Mouse (Mus musculus): Measurements from ENCODE around the gene Btnl6. TPM values are rescaled to one million over a fixed set of nuclear protein-coding genes. Genes with fewer than 3 reads are reported as not detected.
A peak's percentile ranks its signal among the peaks of the same experiment; 100 is the strongest.

Btnl6 gene
- polyA plus RNA-seq, 1 experiment: 0.53 TPM

DNA sequence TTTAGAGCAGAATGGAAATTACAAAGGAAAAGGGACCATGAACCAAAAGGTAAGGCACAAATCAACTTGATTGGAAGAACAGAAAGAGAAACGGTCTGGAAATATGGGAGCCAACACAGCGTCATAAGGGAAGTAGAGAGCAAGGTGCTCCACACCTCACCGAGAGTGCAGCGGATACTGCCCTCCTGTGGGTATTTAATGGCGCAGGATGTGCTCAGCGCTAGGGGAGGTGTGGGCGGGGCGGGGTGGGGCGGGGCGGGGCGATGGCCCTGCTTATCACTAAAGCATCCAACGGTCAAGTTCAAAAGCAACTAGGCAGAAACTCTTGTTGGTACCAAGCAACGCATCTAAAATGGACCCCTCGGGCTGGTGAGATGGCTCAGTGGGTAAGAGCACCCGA is 42.7 kb upstream of the Btnl6 start:
- Histone ChIP-seq H3K4me3 (ENCODE audit: control insufficient read depth, insufficient read depth, low read length) (no peak overlapping the region), H3K27ac (ENCODE audit: control insufficient read depth, insufficient read depth, low read length) (no peak overlapping the region), H3K36me3 (ENCODE audit: control insufficient read depth, insufficient read depth, low read length) (no peaks in the 10 kb centered on the region), H3K27me3 (ENCODE audit: control insufficient read depth, insufficient read depth, low read length) (no peaks in the 10 kb centered on the region), H3K4me1 (replicated peaks; ENCODE audit: control insufficient read depth, insufficient read depth, low read length) (peaks cover 5% of the 10 kb centered on the region)
- WGBS: 58% methylated on average over 15 of the region's 15 CpGs
- TF ChIP-seq CTCF (IDR thresholded peaks at IDR 0.05; ENCODE audit: borderline replicate concordance, control insufficient read depth, extremely low read depth, insufficient read depth, low read length, poor library complexity): no peak
- no peak for TF ChIP-seq POLR2A (IDR thresholded peaks at IDR 0.05; ENCODE audit: control insufficient read depth, extremely low read depth, insufficient read depth, low read length, poor library complexity)
- DNase-seq: no peak

DNA sequence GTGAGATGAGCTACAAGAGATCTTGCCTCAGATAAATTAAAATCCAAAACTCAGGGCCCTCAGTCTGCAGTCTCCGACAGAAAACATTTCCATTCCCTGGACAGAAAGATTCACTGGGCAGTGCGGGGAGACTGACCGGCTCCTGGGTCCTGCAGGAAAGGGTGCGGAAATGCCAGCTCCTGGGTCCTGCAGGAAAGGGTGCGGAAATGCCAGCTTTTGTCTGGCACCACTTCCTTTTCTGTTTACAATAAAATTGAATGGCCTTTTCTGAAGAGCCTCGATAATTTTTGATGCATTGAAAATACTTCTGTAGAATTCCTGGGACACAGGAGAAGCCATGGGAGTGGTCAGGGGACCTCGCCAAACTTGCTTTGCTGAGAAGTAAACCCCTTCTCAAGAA is 42.0 kb upstream of the Btnl6 start:
- no peak overlapping the region for H3K4me3 ChIP-seq (ENCODE audit: control insufficient read depth, insufficient read depth, low read length)
- no peaks in the 10 kb centered on the region for H3K36me3 ChIP-seq (ENCODE audit: control insufficient read depth, insufficient read depth, low read length)
- 90% methylated on average over 7 of the region's 7 CpGs for WGBS
- no peaks in the 10 kb centered on the region for H3K27me3 ChIP-seq (ENCODE audit: control insufficient read depth, insufficient read depth, low read length)
- DNase-seq: no peak
- no peak overlapping the region for H3K27ac ChIP-seq (ENCODE audit: control insufficient read depth, insufficient read depth, low read length)
- peaks cover 5% of the 10 kb centered on the region for H3K4me1 ChIP-seq (replicated peaks; ENCODE audit: control insufficient read depth, insufficient read depth, low read length)
- no peak for TF ChIP-seq CTCF (IDR thresholded peaks at IDR 0.05; ENCODE audit: borderline replicate concordance, control insufficient read depth, extremely low read depth, insufficient read depth, low read length, poor library complexity)
- no peak for TF ChIP-seq POLR2A (IDR thresholded peaks at IDR 0.05; ENCODE audit: control insufficient read depth, extremely low read depth, insufficient read depth, low read length, poor library complexity)

DNA sequence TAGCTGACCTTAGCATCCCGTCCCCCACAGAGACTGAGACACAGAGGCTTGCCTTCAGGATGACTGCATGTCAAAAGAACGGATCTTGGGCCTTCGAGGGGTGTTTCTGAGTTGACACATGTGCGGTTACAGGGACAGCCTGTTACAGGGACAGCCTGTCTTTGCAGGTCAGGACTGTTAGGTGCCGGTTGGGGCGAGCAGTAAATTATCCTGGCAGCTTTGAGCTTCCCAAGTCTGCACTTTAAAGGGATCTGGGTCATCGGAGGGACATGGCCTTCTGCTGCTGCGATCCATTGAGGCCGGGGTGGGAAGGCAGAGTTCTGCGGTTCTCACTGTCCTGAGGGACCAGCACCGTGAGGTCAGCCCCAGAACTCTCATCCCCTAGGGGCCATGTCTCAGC is 40.3 kb upstream of the Btnl6 start:
- no peak overlapping the region for H3K27ac ChIP-seq (ENCODE audit: control insufficient read depth, insufficient read depth, low read length)
- 95% methylated on average over 11 of the region's 11 CpGs for WGBS
- H3K27me3 ChIP-seq (ENCODE audit: control insufficient read depth, insufficient read depth, low read length): no peaks in the 10 kb centered on the region
- no peaks in the 10 kb centered on the region for H3K36me3 ChIP-seq (ENCODE audit: control insufficient read depth, insufficient read depth, low read length)
- no peak for DNase-seq
- H3K4me3 ChIP-seq (ENCODE audit: control insufficient read depth, insufficient read depth, low read length): no peak overlapping the region
- peaks cover 5% of the 10 kb centered on the region for H3K4me1 ChIP-seq (replicated peaks; ENCODE audit: control insufficient read depth, insufficient read depth, low read length)
- TF ChIP-seq POLR2A (IDR thresholded peaks at IDR 0.05; ENCODE audit: control insufficient read depth, extremely low read depth, insufficient read depth, low read length, poor library complexity) (no peak), CTCF (IDR thresholded peaks at IDR 0.05; ENCODE audit: borderline replicate concordance, control insufficient read depth, extremely low read depth, insufficient read depth, low read length, poor library complexity) (no peak)

DNA sequence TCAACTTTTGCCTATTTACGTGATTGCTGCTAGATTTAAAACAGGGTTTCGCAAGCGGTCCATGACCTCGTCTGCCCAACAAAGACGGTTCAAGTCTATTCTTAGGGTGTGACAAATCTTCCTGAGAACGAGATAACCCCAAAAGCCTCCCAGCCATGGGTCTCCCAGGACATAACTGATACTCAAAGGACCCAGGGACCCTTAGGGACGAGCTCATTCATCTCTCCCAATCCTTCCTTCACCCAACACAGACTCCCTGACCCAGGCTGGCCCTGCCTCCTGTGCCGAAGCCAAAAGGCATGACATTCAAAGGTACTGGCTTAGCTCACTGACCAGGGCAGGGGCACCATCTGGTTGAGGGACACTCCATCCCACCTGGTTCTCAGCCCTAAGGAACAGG is 39.3 kb upstream of the Btnl6 start:
- peaks cover 3% of the 10 kb centered on the region for H3K4me1 ChIP-seq (replicated peaks; ENCODE audit: control insufficient read depth, insufficient read depth, low read length)
- no peak overlapping the region for H3K27ac ChIP-seq (ENCODE audit: control insufficient read depth, insufficient read depth, low read length)
- H3K4me3 ChIP-seq (ENCODE audit: control insufficient read depth, insufficient read depth, low read length): no peak overlapping the region
- no peak for DNase-seq
- H3K27me3 ChIP-seq (ENCODE audit: control insufficient read depth, insufficient read depth, low read length): no peaks in the 10 kb centered on the region
- TF ChIP-seq POLR2A (IDR thresholded peaks at IDR 0.05; ENCODE audit: control insufficient read depth, extremely low read depth, insufficient read depth, low read length, poor library complexity): no peak
- no peak for TF ChIP-seq CTCF (IDR thresholded peaks at IDR 0.05; ENCODE audit: borderline replicate concordance, control insufficient read depth, extremely low read depth, insufficient read depth, low read length, poor library complexity)
- 83% methylated on average over 8 of the region's 8 CpGs for WGBS
- H3K36me3 ChIP-seq (ENCODE audit: control insufficient read depth, insufficient read depth, low read length): no peaks in the 10 kb centered on the region

DNA sequence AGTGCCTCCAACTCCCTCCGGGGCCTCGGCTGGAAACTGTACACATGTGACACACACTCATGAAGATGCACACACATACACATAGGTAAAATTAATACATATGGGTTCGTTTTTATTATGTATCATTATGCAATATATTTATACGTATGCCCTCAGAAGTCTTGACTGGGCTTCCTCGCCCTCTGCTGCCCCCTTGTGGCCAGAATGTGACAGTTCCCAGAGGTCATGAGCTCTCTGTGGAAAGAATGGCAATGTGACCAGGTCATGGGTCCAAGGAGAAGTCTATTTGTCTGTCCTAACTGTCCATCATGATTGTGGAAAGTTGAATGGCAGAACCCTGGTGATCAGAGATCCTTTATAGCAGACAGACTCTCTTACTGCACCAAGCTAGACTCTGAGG is 38.3 kb upstream of the Btnl6 start:
- Histone ChIP-seq H3K4me1 (replicated peaks; ENCODE audit: control insufficient read depth, insufficient read depth, low read length) (no peaks in the 10 kb centered on the region), H3K36me3 (ENCODE audit: control insufficient read depth, insufficient read depth, low read length) (no peaks in the 10 kb centered on the region), H3K27me3 (ENCODE audit: control insufficient read depth, insufficient read depth, low read length) (no peaks in the 10 kb centered on the region), H3K4me3 (ENCODE audit: control insufficient read depth, insufficient read depth, low read length) (no peak overlapping the region), H3K27ac (ENCODE audit: control insufficient read depth, insufficient read depth, low read length) (no peak overlapping the region)
- 15% methylated on average over 5 of the region's 5 CpGs for WGBS
- DNase-seq: peak; percentile 75
- TF ChIP-seq CTCF (IDR thresholded peaks at IDR 0.05; ENCODE audit: borderline replicate concordance, control insufficient read depth, extremely low read depth, insufficient read depth, low read length, poor library complexity): peak; percentile 61; the same call in 1 of the 2 replicates
- TF ChIP-seq POLR2A (IDR thresholded peaks at IDR 0.05; ENCODE audit: control insufficient read depth, extremely low read depth, insufficient read depth, low read length, poor library complexity): no peak

DNA sequence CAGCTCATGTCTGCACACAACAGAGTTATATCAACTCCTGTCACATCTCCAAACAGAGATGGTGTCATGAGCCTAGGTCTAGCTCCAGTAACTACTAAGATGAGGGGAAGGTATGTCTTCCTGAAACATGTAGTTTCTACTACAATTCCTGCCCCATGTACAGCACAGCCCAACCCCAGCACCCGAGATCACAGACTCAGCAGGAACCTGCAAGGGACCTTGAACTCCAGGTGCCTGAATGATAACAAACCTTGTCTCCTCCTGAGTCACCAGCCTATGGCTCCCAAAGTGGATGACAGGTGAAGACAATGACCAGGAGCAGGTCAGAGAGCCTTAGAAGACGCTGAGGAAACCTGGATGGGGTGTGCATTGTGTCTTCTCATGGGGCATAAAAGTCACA is 32.7 kb upstream of the Btnl6 start:
- no peaks in the 10 kb centered on the region for H3K4me1 ChIP-seq (replicated peaks; ENCODE audit: control insufficient read depth, insufficient read depth, low read length)
- no peaks in the 10 kb centered on the region for H3K27me3 ChIP-seq (ENCODE audit: control insufficient read depth, insufficient read depth, low read length)
- H3K36me3 ChIP-seq (ENCODE audit: control insufficient read depth, insufficient read depth, low read length): no peaks in the 10 kb centered on the region
- no peak overlapping the region for H3K4me3 ChIP-seq (ENCODE audit: control insufficient read depth, insufficient read depth, low read length)
- TF ChIP-seq CTCF (IDR thresholded peaks at IDR 0.05; ENCODE audit: borderline replicate concordance, control insufficient read depth, extremely low read depth, insufficient read depth, low read length, poor library complexity): no peak
- no peak overlapping the region for H3K27ac ChIP-seq (ENCODE audit: control insufficient read depth, insufficient read depth, low read length)
- WGBS: 84% methylated on average over 2 of the region's 2 CpGs
- no peak for DNase-seq

DNA sequence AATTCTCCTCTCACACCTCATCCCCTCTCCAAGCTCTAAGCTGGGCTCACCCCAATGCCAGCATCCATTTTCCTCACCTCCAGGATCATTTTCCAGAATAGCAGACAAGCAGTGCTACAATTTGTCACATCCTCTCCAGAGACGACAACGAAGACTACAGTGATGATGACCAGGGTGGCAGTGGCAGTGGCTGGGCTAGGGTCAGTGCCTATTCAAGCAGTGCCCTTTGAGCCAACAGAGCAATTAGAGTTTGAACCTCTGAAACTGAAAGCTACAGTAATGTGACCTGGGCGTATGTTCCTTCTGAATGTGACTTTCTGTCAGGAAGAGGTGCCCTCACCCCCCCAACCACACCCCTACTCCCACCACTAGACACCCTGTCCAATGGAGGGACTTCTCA is 32.0 kb upstream of the Btnl6 start:
- Histone ChIP-seq H3K4me1 (replicated peaks; ENCODE audit: control insufficient read depth, insufficient read depth, low read length) (no peaks in the 10 kb centered on the region), H3K27me3 (ENCODE audit: control insufficient read depth, insufficient read depth, low read length) (no peaks in the 10 kb centered on the region), H3K36me3 (ENCODE audit: control insufficient read depth, insufficient read depth, low read length) (no peaks in the 10 kb centered on the region), H3K4me3 (ENCODE audit: control insufficient read depth, insufficient read depth, low read length) (no peak overlapping the region), H3K27ac (ENCODE audit: control insufficient read depth, insufficient read depth, low read length) (no peak overlapping the region)
- DNase-seq: no peak
- TF ChIP-seq CTCF (IDR thresholded peaks at IDR 0.05; ENCODE audit: borderline replicate concordance, control insufficient read depth, extremely low read depth, insufficient read depth, low read length, poor library complexity) (no peak), POLR2A (IDR thresholded peaks at IDR 0.05; ENCODE audit: control insufficient read depth, extremely low read depth, insufficient read depth, low read length, poor library complexity) (no peak)
- WGBS: 92% methylated on average over 3 of the region's 3 CpGs
